Mouse (Mus musculus) cerebellum, adult 2 months (tissue): ENCODE measurements at regions not wholly inside any gene's neighbourhood (a gene's known extent, or its start where the extent isn't known, plus 50 kb on each side); places are given as distances from the start of the nearest gene placed in this dataset.

Source experiments
- CTCF ChIP-seq: fragments of 200-500 bp; IDR thresholded peaks from 2 replicates; pipeline ENCODE4 v1.5.1; 2011; ENCODE audit warnings: low read depth, mild to moderate bottlenecking, control low read depth, low read length, moderate library complexity, borderline replicate concordance; ENCODE audit not compliant: insufficient read depth
- POLR2A ChIP-seq: fragments of 200-500 bp; IDR thresholded peaks from 2 replicates; pipeline ENCODE4 v1.6.1; 2011; ENCODE audit warnings: low read length, control low read depth, borderline replicate concordance; ENCODE audit not compliant: insufficient read depth

GRCm38 (mm10) chr2:73967618-73968017, 56.5 kb upstream of the Atp5g3 start:
- no peak for TF ChIP-seq CTCF
- no peak for TF ChIP-seq POLR2A
